Mouse (Mus musculus) stomach, postnatal 0 days (tissue): ENCODE measurements around the gene Gls2.

ENCODE experiments used
- CTCF ChIP-seq: IDR thresholded peaks from 2 replicates; pipeline ENCODE4 v1.5.1; 2016; ENCODE audit warnings: antibody characterized with exemption, low read depth, mild to moderate bottlenecking, moderate library complexity
- EP300 ChIP-seq: optimal IDR thresholded peaks from 2 replicates; pipeline ENCODE3; 2016; ENCODE audit warnings: antibody characterized with exemption

GRCm38 (mm10) chr10:128150941-128151340 is 43.3 kb upstream of the Gls2 start:
- TF ChIP-seq CTCF (no peak), EP300 (no peak)
